Mouse (Mus musculus): ENCODE measurements around the gene Antxr1. TPM values are rescaled to one million over a fixed set of nuclear protein-coding genes. Genes with fewer than 3 reads are reported as not detected.

The Antxr1 gene
- polyA plus RNA-seq, 1 experiment from 2014 or later = 5.5 TPM

GRCm38 (mm10) chr6:87262666-87263065, 73.0 kb downstream of the Antxr1 start:
- 49% methylated on average over 2 of the region's 2 CpGs for WGBS

GRCm38 (mm10) chr6:87258976-87259375, 76.6 kb downstream of the Antxr1 start:
- ATAC-seq (ENCODE audit: low FRiP score) = no peak
- Histone ChIP-seq H3K36me3 (replicated peaks; ENCODE audit: control insufficient read depth, insufficient read depth) (no peaks in the 10 kb centered on the region), H3K4me3 (replicated peaks; ENCODE audit: low read length) (no peak overlapping the region), H3K27me3 (ENCODE audit: control insufficient read depth, insufficient read depth, low read length) (no peaks in the 10 kb centered on the region), H3K9me3 (ENCODE audit: control insufficient read depth, low read length) (no peaks in the 10 kb centered on the region), H3K4me2 (replicated peaks) (no peak overlapping the region), H3K27ac (peak overlapping the region; percentile 16; the same call in 1 of the 2 replicates), H3K4me1 (replicated peaks; ENCODE audit: control insufficient read depth, insufficient read depth, low read length) (0 out of 2 replicates have a peak, but pooled peaks cover 5% of the 10 kb centered on the region), H3K9ac (no peak overlapping the region)
- 62% methylated on average over 5 of the region's 5 CpGs for WGBS
- peak; percentile 58 for DNase-seq (ENCODE audit: low spot score)

More at GRCm38 (mm10) chr6:87262666-87263065, 73.0 kb downstream of the Antxr1 start:
- H3K9me3 ChIP-seq (ENCODE audit: control insufficient read depth, low read length) = no peaks in the 10 kb centered on the region
- no peak overlapping the region for H3K4me3 ChIP-seq (replicated peaks; ENCODE audit: low read length)
- 0 out of 2 replicates have a peak, but pooled peaks cover 5% of the 10 kb centered on the region for H3K4me1 ChIP-seq (replicated peaks; ENCODE audit: control insufficient read depth, insufficient read depth, low read length)
- H3K27me3 ChIP-seq (ENCODE audit: control insufficient read depth, insufficient read depth, low read length) = no peaks in the 10 kb centered on the region
- H3K36me3 ChIP-seq (replicated peaks; ENCODE audit: control insufficient read depth, insufficient read depth) = no peaks in the 10 kb centered on the region
- H3K9ac ChIP-seq = no peak overlapping the region
- ATAC-seq (ENCODE audit: low FRiP score) (no peak), DNase-seq (ENCODE audit: low spot score) (no peak)
- no peak overlapping the region for H3K4me2 ChIP-seq (replicated peaks)
- no peak overlapping the region for H3K27ac ChIP-seq

GRCm38 (mm10) chr6:87257981-87258775, 77.4 kb downstream of the Antxr1 start:
- H3K27me3 ChIP-seq (ENCODE audit: control insufficient read depth, insufficient read depth, low read length) = no peaks in the 10 kb centered on the region
- no peak overlapping the region for H3K4me2 ChIP-seq (replicated peaks)
- H3K4me1 ChIP-seq (replicated peaks; ENCODE audit: control insufficient read depth, insufficient read depth, low read length) = 0 out of 2 replicates have a peak, but pooled peaks cover 5% of the 10 kb centered on the region
- no peak overlapping the region for H3K9ac ChIP-seq
- no peak overlapping the region for H3K4me3 ChIP-seq (replicated peaks; ENCODE audit: low read length)
- peak overlapping the region; percentile 16; the same call in 1 of the 2 replicates for H3K27ac ChIP-seq
- WGBS = 82% methylated on average over 7 of the region's 7 CpGs
- H3K9me3 ChIP-seq (ENCODE audit: control insufficient read depth, low read length) = no peaks in the 10 kb centered on the region
- no peak for ATAC-seq (ENCODE audit: low FRiP score)
- no peaks in the 10 kb centered on the region for H3K36me3 ChIP-seq (replicated peaks; ENCODE audit: control insufficient read depth, insufficient read depth)
- DNase-seq (ENCODE audit: low spot score) = no peak

GRCm38 (mm10) chr6:87257471-87257870, 78.2 kb downstream of the Antxr1 start:
- Histone ChIP-seq H3K4me2 (replicated peaks) (no peak overlapping the region), H3K4me3 (replicated peaks; ENCODE audit: low read length) (no peak overlapping the region), H3K27me3 (ENCODE audit: control insufficient read depth, insufficient read depth, low read length) (no peaks in the 10 kb centered on the region), H3K9ac (no peak overlapping the region), H3K9me3 (ENCODE audit: control insufficient read depth, low read length) (no peaks in the 10 kb centered on the region), H3K36me3 (replicated peaks; ENCODE audit: control insufficient read depth, insufficient read depth) (no peaks in the 10 kb centered on the region), H3K4me1 (replicated peaks; ENCODE audit: control insufficient read depth, insufficient read depth, low read length) (0 out of 2 replicates have a peak, but pooled peaks cover 5% of the 10 kb centered on the region), H3K27ac (no peak overlapping the region)
- no peak for ATAC-seq (ENCODE audit: low FRiP score)
- 91% methylated on average over 4 of the region's 4 CpGs for WGBS
- no peak for DNase-seq (ENCODE audit: low spot score)

GRCm38 (mm10) chr6:87255668-87256067, 80.0 kb downstream of the Antxr1 start:
- H3K4me2 ChIP-seq (replicated peaks) = no peak overlapping the region
- H3K4me3 ChIP-seq (replicated peaks; ENCODE audit: low read length) = no peak overlapping the region
- no peaks in the 10 kb centered on the region for H3K9me3 ChIP-seq (ENCODE audit: control insufficient read depth, low read length)
- no peaks in the 10 kb centered on the region for H3K36me3 ChIP-seq (replicated peaks; ENCODE audit: control insufficient read depth, insufficient read depth)
- DNase-seq (ENCODE audit: low spot score) (no peak), ATAC-seq (ENCODE audit: low FRiP score) (no peak)
- H3K4me1 ChIP-seq (replicated peaks; ENCODE audit: control insufficient read depth, insufficient read depth, low read length) = 0 out of 2 replicates have a peak, but pooled peaks cover 5% of the 10 kb centered on the region
- 87% methylated on average over 12 of the region's 12 CpGs for WGBS
- no peaks in the 10 kb centered on the region for H3K27me3 ChIP-seq (ENCODE audit: control insufficient read depth, insufficient read depth, low read length)
- no peak overlapping the region for H3K27ac ChIP-seq
- H3K9ac ChIP-seq = no peak overlapping the region

GRCm38 (mm10) chr6:87254756-87255155, 80.9 kb downstream of the Antxr1 start:
- H3K4me2 ChIP-seq (replicated peaks) = no peak overlapping the region
- H3K9ac ChIP-seq = no peak overlapping the region
- no peak overlapping the region for H3K27ac ChIP-seq
- no peaks in the 10 kb centered on the region for H3K9me3 ChIP-seq (ENCODE audit: control insufficient read depth, low read length)
- no peak for DNase-seq (ENCODE audit: low spot score)
- 23% methylated on average over 7 of the region's 7 CpGs for WGBS
- H3K36me3 ChIP-seq (replicated peaks; ENCODE audit: control insufficient read depth, insufficient read depth) = no peaks in the 10 kb centered on the region
- H3K4me3 ChIP-seq (replicated peaks; ENCODE audit: low read length) = no peak overlapping the region
- H3K4me1 ChIP-seq (replicated peaks; ENCODE audit: control insufficient read depth, insufficient read depth, low read length) = 0 out of 2 replicates have a peak, but pooled peaks cover 5% of the 10 kb centered on the region
- ATAC-seq (ENCODE audit: low FRiP score) = no peak
- no peaks in the 10 kb centered on the region for H3K27me3 ChIP-seq (ENCODE audit: control insufficient read depth, insufficient read depth, low read length)

- H3K27me3 ChIP-seq (ENCODE audit: control insufficient read depth, insufficient read depth, low read length) = no peaks in the 10 kb centered on the region
- no peak overlapping the region for H3K27ac ChIP-seq
- 39% methylated on average over 5 of the region's 5 CpGs for WGBS
- DNase-seq (ENCODE audit: low spot score) (peak; percentile 49), ATAC-seq (ENCODE audit: low FRiP score) (no peak)
- no peaks in the 10 kb centered on the region for H3K9me3 ChIP-seq (ENCODE audit: control insufficient read depth, low read length)
- H3K4me1 ChIP-seq (replicated peaks; ENCODE audit: control insufficient read depth, insufficient read depth, low read length) = no peaks in the 10 kb centered on the region
- no peaks in the 10 kb centered on the region for H3K36me3 ChIP-seq (replicated peaks; ENCODE audit: control insufficient read depth, insufficient read depth)
- H3K4me3 ChIP-seq (replicated peaks; ENCODE audit: low read length) = no peak overlapping the region
- H3K9ac ChIP-seq = no peak overlapping the region
- no peak overlapping the region for H3K4me2 ChIP-seq (replicated peaks)
These were observed 83.9 kb downstream of the Antxr1 start for GRCm38 (mm10) chr6:87251716-87252115.

- Histone ChIP-seq H3K4me3 (replicated peaks; ENCODE audit: low read length) (no peak overlapping the region), H3K4me1 (replicated peaks; ENCODE audit: control insufficient read depth, insufficient read depth, low read length) (no peaks in the 10 kb centered on the region), H3K9me3 (ENCODE audit: control insufficient read depth, low read length) (no peaks in the 10 kb centered on the region), H3K9ac (no peak overlapping the region), H3K27ac (no peak overlapping the region), H3K4me2 (replicated peaks) (no peak overlapping the region), H3K27me3 (ENCODE audit: control insufficient read depth, insufficient read depth, low read length) (no peaks in the 10 kb centered on the region), H3K36me3 (replicated peaks; ENCODE audit: control insufficient read depth, insufficient read depth) (no peaks in the 10 kb centered on the region)
- 83% methylated on average over 3 of the region's 3 CpGs for WGBS
- DNase-seq (ENCODE audit: low spot score) = no peak
- no peak for ATAC-seq (ENCODE audit: low FRiP score)
These were observed 84.9 kb downstream of the Antxr1 start for GRCm38 (mm10) chr6:87250701-87251100.

GRCm38 (mm10) chr6:87248226-87248834, 87.3 kb downstream of the Antxr1 start:
- WGBS = 88% methylated on average over 9 of the region's 9 CpGs

More at GRCm38 (mm10) chr6:87248226-87248834, 87.3 kb downstream of the Antxr1 start:
- H3K9me3 ChIP-seq (ENCODE audit: control insufficient read depth, low read length) = no peaks in the 10 kb centered on the region
- no peak overlapping the region for H3K9ac ChIP-seq
- no peak overlapping the region for H3K4me3 ChIP-seq (replicated peaks; ENCODE audit: low read length)
- no peak overlapping the region for H3K4me2 ChIP-seq (replicated peaks)
- H3K27me3 ChIP-seq (ENCODE audit: control insufficient read depth, insufficient read depth, low read length) = no peaks in the 10 kb centered on the region
- ATAC-seq (ENCODE audit: low FRiP score) = no peak
- H3K27ac ChIP-seq = no peak overlapping the region
- H3K4me1 ChIP-seq (replicated peaks; ENCODE audit: control insufficient read depth, insufficient read depth, low read length) = no peaks in the 10 kb centered on the region
- no peak for DNase-seq (ENCODE audit: low spot score)
- H3K36me3 ChIP-seq (replicated peaks; ENCODE audit: control insufficient read depth, insufficient read depth) = no peaks in the 10 kb centered on the region
